Mouse (Mus musculus) lung, adult 18-20 months (tissue): ENCODE results near the gene Rhof.
"Not testable (repeated sequence)": the region's sequence is repeated elsewhere in the genome, so short reads cannot be mapped to it uniquely, and the experiment has no call there.

Source experiments
- DNase-seq, 2 experiments: peaks; one replicate each; pipeline ENCODE4 v3.0.0; 2022; ENCODE audit warnings: mixed read lengths in 2 of 2

Gene Rhof

GRCm38 (mm10) chr5:123064207-123064606 lies 68.3 kb downstream of the Rhof start:
- peak; percentile 28 to 60 for DNase-seq

- DNase-seq, result no peak
Observed at GRCm38 (mm10) chr5:123063141-123063540, 69.4 kb downstream of the Rhof start.

GRCm38 (mm10) chr5:123061402-123061749 lies 71.1 kb downstream of the Rhof start:
- DNase-seq, result not testable (repeated sequence)

GRCm38 (mm10) chr5:123060706-123061401 lies 71.6 kb downstream of the Rhof start:
- peak; percentile 54 to 60 for DNase-seq

GRCm38 (mm10) chr5:123059757-123060520 lies 72.6 kb downstream of the Rhof start:
- DNase-seq, result peak; percentile 57 to 71

GRCm38 (mm10) chr5:123058251-123059102 lies 74.0 kb downstream of the Rhof start:
- DNase-seq, result no peak

- peak; percentile 100 for DNase-seq
Observed at GRCm38 (mm10) chr5:123057366-123058250, 74.9 kb downstream of the Rhof start.
